Mouse (Mus musculus) frontal cortex, postnatal 14 days (tissue): ENCODE measurements at regions not wholly inside any gene's neighbourhood (a gene's known extent, or its start where the extent isn't known, plus 50 kb on each side); places are given as distances from the start of the nearest gene placed in this dataset.
A peak's percentile ranks its signal among the peaks of the same experiment; 100 is the strongest.

ENCODE experiments used
- DNase-seq, 2 experiments: peaks; one replicate each; pipeline ENCODE4 v3.0.0; 2022; ENCODE audit warnings: low spot score in 2 of 2

GRCm38 (mm10) chr4:110125067-110125784, 147.4 kb downstream of the Dmrta2 start:
- DNase-seq: no peak

GRCm38 (mm10) chr4:110127941-110128520, 150.2 kb downstream of the Dmrta2 start:
- no peak for DNase-seq

- peak; percentile 34 to 82 for DNase-seq
Observed at GRCm38 (mm10) chr4:110128918-110129317, 151.1 kb downstream of the Dmrta2 start.

GRCm38 (mm10) chr4:110129518-110129917, 151.7 kb downstream of the Dmrta2 start:
- no peak for DNase-seq

GRCm38 (mm10) chr4:110132061-110132460, 154.2 kb downstream of the Dmrta2 start:
- DNase-seq: no peak

- DNase-seq: no peak
Observed at GRCm38 (mm10) chr4:110134036-110134435, 156.2 kb downstream of the Dmrta2 start.

- no peak for DNase-seq
Observed at GRCm38 (mm10) chr4:110145229-110145628, 167.4 kb downstream of the Dmrta2 start.

GRCm38 (mm10) chr4:110152103-110152946, 174.5 kb downstream of the Dmrta2 start:
- DNase-seq: peak in 1 of 2 experiments; percentile 34
